Mouse (Mus musculus) testis, adult 2 months (tissue): Measurements from ENCODE around the gene Alg5.
A peak's percentile ranks its signal among the peaks of the same experiment; 100 is the strongest.

Source experiments
- CTCF ChIP-seq: fragments of 200-500 bp; IDR thresholded peaks from 2 replicates; pipeline ENCODE4 v1.5.1; 2012; ENCODE audit warnings: low read depth, mild to moderate bottlenecking, inconsistent platforms, low read length, moderate library complexity; ENCODE audit not compliant: control insufficient read depth, insufficient read depth, insufficient replicate concordance
- POLR2A ChIP-seq: fragments of 200-500 bp; IDR thresholded peaks from 2 replicates; pipeline ENCODE4 v1.6.1; 2012; ENCODE audit warnings: low read depth, mild to moderate bottlenecking, inconsistent platforms, low read length, moderate library complexity; ENCODE audit not compliant: control insufficient read depth

GRCm38 (mm10) chr3:54734411-54735246 is 710 bp upstream of the Alg5 start:
- TF ChIP-seq POLR2A (peak; percentile 80; the same call in 1 of the 2 replicates), CTCF (no peak)
